Mouse (Mus musculus): ENCODE data around the gene Zfx.
A peak's percentile ranks its signal among the peaks of the same experiment; 100 is the strongest.

Gene Zfx

GRCm38 (mm10) chrX:94123059-94123839 lies at the start of gene Zfx:
Gene Zfx (minus strand): TSS chrX:94123702.
- peak; percentile 44 to 50 for DNase-seq (ENCODE audit: low spot score in 2 of 2)

GRCm38 (mm10) chrX:94169348-94169747 lies 45.8 kb upstream of the Zfx start:
- no peak for DNase-seq (ENCODE audit: low spot score in 2 of 2)

- no peak for DNase-seq (ENCODE audit: low spot score in 2 of 2)
Measured at GRCm38 (mm10) chrX:94152251-94152830, 28.8 kb upstream of the Zfx start.

GRCm38 (mm10) chrX:94150471-94150870 lies 27.0 kb upstream of the Zfx start:
- DNase-seq (ENCODE audit: low spot score in 2 of 2) = no peak

GRCm38 (mm10) chrX:94142004-94142771 lies 18.7 kb upstream of the Zfx start:
- no peak for DNase-seq (ENCODE audit: low spot score in 2 of 2)

GRCm38 (mm10) chrX:94140080-94140479 lies 16.6 kb upstream of the Zfx start:
- DNase-seq (ENCODE audit: low spot score in 2 of 2) = no peak

- no peak for DNase-seq (ENCODE audit: low spot score in 2 of 2)
Measured at GRCm38 (mm10) chrX:94138256-94138655, 14.8 kb upstream of the Zfx start.

- DNase-seq (ENCODE audit: low spot score in 2 of 2) = no peak
Measured at GRCm38 (mm10) chrX:94135084-94135483, 11.6 kb upstream of the Zfx start.

- no peak for DNase-seq (ENCODE audit: low spot score in 2 of 2)
Measured at GRCm38 (mm10) chrX:94133551-94133950, 10.0 kb upstream of the Zfx start.

- DNase-seq (ENCODE audit: low spot score in 2 of 2) = no peak
Measured at GRCm38 (mm10) chrX:94132239-94132638, 8.7 kb upstream of the Zfx start.

GRCm38 (mm10) chrX:94129712-94130111 lies 6.2 kb upstream of the Zfx start:
- DNase-seq (ENCODE audit: low spot score in 2 of 2) = no peak

GRCm38 (mm10) chrX:94125950-94126349 lies 2.4 kb upstream of the Zfx start:
- no peak for DNase-seq (ENCODE audit: low spot score in 2 of 2)

GRCm38 (mm10) chrX:94122709-94123058 lies 818 bp downstream of the Zfx start:
- DNase-seq (ENCODE audit: low spot score in 2 of 2) = peak in 1 of 2 experiments; percentile 14

- peak; percentile 81 to 82 for DNase-seq (ENCODE audit: low spot score in 2 of 2)
Measured at GRCm38 (mm10) chrX:94121866-94122708, 1.4 kb downstream of the Zfx start.

GRCm38 (mm10) chrX:94121161-94121856 lies 2.2 kb downstream of the Zfx start:
- peak in 1 of 2 experiments; percentile 2 for DNase-seq (ENCODE audit: low spot score in 2 of 2)

GRCm38 (mm10) chrX:94118350-94118749 lies 5.2 kb downstream of the Zfx start:
- no peak for DNase-seq (ENCODE audit: low spot score in 2 of 2)

- no peak for DNase-seq (ENCODE audit: low spot score in 2 of 2)
Measured at GRCm38 (mm10) chrX:94115882-94116281, 7.6 kb downstream of the Zfx start.

GRCm38 (mm10) chrX:94105964-94106363 lies 17.5 kb downstream of the Zfx start:
- DNase-seq (ENCODE audit: low spot score in 2 of 2) = no peak

- no peak for DNase-seq (ENCODE audit: low spot score in 2 of 2)
Measured at GRCm38 (mm10) chrX:94102938-94103337, 20.6 kb downstream of the Zfx start.

- no peak for DNase-seq (ENCODE audit: low spot score in 2 of 2)
Measured at GRCm38 (mm10) chrX:94100561-94100960, 22.9 kb downstream of the Zfx start.

- no peak for DNase-seq (ENCODE audit: low spot score in 2 of 2)
Measured at GRCm38 (mm10) chrX:94091001-94091400, 32.5 kb downstream of the Zfx start.

Data from frontal cortex, postnatal 36 days (tissue).